Mouse (Mus musculus): ENCODE data around the gene Yy1. TPM values are rescaled to one million over a fixed set of nuclear protein-coding genes. Genes with fewer than 3 reads are reported as not detected.

Gene Yy1
- total RNA-seq (2021): 10 to 100 TPM; 31.5 to 37.2 TPM
- long read RNA-seq, experiment 1, full-length matches to known transcripts: 7 of 13 reads
- long read RNA-seq, experiment 1, partial matches to known transcripts: 0 of 13 reads
- long read RNA-seq, experiment 1, other reads (novel, unspliced or antisense): 6 of 13 reads
- long read RNA-seq, experiment 2, full-length matches to known transcripts: 3 of 5 reads
- long read RNA-seq, experiment 2, partial matches to known transcripts: 0 of 5 reads
- long read RNA-seq, experiment 2, other reads (novel, unspliced or antisense): 2 of 5 reads

DNA sequence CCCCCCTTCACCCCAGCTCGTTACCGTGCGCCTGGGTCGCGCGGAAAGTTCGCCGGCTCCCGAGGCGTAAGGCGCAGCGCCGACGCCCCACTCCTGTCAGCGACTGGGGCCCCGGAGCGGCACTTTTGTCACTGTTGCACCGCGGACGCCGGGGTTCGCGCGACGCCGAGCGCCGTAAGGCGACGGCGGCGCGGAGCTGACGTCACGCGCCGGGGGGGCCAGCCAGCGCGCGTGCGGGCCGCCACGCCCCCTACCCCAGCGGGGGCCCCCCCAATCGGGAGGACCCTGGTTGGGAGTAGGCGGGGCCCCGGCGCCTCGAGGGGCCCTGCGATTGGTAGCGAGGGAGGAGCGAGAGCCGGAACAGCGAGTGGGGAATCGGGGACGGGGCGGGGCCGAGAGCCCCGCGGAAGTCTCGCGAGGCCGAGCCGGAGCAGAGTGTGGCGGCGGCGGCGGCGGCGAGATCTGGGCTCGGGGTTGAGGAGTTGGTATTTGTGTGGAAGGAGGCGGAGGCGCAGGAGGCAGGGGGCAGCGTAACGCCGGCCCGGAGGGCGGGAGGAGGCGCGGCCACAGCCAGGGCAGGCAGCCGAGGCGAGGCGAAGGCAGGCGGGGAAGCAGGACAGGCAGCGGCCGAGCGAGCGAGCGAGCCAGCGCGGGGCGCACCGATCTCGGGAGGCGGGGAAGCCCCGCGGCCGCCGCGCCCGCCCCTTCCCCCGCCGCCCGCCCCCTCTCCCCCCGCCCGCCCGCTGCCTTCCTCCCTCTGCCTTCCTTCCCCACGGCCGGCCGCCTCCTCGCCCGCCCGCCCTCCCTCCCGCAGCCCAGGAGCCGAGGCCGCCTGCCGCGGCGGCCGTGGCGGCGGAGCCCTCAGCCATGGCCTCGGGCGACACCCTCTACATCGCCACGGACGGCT, at the start of gene Yy1:
Yy1 (plus strand) TSS at position 428 of the 907 bp plus-strand sequence.
- DNase-seq: peak; percentile 96 to 99

DNA sequence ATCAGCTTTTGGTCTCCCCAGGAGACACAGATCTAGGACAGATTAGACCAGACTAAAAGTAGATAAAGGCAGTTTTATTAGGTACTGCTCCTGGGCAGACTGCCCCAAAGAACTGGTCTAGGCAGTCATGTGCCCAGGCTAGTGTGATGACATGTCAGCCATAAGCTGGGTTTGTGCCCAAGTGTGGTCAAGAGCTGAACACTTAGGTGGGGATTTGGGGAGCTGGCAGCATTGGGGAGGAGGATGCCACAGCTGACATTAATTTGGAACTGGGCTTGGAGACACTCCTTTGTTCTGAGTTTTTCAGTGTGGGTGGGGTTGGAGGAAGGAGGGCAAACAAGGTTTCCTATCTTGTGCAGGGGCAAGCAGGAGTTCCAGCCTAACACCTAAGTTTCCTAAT, 46.8 kb upstream of the Yy1 start:
- no peak for DNase-seq

DNA sequence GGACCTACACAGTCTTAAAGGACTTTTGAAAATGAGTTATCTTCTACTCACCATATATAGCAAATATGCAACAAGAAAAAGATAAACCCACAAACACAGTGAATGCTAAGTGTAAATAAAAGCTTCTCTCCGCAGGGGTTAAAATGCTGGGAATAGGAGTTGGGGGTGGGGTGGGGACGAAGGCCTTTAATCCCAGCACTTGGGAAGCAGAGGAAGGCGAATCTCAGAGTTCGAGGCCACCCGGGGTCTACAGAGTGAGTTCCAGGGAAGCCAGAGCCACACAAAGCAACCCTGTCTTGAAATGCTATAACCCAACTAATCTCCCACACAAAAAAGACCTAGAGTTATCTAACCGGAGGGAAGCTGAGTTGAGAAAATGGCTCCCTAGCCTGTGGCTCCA, 43.8 kb upstream of the Yy1 start:
- no peak for DNase-seq

DNA sequence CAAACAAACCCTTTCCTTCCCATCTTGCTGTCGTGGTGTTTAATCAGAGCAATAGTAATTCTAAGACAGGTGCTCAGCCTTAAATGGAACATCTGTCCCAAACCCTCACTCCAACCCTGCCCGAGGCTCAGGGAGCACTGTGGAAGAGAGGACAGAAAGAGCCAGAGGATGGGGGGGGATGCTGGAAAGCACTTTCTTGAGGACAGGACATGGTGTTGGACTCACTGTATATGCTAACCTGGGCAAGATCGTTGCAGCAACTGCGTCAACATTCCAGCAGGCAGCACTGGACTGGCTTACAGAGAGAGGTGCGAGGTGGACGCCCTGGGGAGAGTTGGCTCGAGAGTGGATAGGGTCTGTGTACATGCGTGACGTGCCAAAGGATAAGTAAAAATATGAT, 43.3 kb upstream of the Yy1 start:
- DNase-seq: no peak

DNA sequence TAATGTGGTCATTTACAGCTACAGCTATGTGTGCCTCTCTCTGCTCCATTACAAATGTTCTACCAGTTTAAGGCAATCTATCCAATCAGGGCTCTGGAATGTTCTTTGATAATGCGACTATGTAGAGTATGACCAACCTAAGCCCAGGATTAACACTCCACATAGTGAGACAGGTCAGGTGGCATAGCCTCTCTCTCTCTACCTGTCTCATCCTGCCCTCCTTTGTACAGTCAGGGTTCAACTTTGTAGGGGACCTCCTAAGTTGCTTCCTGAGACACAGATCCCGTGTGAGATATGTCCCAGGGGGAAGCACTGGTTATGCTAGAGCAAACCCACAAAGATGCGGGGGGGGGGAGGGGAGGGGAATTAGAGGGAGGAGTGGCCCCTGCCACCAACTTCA, 42.5 kb upstream of the Yy1 start:
- DNase-seq: no peak

DNA sequence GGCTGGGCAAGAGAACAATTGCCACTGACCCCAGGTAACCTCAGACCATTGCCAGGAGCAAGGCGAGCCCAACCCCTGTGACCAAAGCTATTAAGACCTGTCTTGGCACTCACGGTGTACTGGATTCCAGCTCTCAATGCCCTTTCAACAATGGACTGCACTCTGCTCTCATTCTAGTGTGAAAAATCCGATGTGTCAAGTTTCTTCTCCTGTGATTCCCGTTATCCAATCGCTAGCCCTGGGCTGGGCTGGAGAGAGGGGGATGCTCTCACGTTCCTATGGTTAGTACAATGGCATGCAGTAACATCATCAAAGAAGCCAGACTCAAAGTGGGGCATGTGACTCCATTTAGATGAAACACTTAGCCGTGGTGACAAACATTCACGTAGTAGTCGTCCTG, 41.0 kb upstream of the Yy1 start:
- DNase-seq: no peak

DNA sequence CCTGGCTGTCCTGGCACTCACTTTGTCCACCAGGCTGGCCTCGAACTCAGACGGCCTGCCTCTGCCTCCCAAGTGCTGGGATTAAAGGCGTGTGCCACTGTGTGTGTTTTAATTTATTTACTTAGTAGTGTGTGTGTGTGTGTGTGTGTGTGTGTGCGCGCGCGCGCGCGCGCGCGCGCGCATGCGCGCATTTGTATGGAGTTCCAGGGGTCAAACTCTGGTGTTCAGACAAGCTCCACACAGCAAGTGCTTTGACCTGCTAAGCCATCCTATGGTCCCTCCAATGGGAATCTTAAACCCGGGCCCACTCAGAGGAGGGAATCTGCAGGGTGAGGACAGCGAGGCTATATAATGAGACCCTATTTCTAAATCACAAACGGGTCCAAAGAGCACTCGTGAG, 37.6 kb upstream of the Yy1 start:
- DNase-seq: no peak

DNA sequence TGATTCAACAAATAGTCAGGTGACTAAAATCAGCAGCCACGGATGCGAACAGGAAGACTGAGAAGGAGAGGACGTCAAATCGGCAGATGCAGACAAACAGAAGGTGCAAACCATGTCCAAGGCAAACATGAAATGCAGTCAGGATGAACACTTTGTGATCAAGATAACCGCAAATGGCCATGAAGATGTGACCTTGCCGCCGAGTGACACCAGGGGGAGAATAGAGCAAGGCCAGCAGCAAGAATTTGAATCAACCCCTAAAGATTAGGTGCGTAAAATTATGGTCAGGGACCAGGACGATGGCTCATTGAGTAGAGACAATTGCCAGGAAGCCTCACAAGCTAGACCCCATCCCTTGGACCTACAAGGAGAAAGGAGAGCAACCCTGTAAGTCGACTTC, 36.2 kb upstream of the Yy1 start:
- DNase-seq: no peak

DNA sequence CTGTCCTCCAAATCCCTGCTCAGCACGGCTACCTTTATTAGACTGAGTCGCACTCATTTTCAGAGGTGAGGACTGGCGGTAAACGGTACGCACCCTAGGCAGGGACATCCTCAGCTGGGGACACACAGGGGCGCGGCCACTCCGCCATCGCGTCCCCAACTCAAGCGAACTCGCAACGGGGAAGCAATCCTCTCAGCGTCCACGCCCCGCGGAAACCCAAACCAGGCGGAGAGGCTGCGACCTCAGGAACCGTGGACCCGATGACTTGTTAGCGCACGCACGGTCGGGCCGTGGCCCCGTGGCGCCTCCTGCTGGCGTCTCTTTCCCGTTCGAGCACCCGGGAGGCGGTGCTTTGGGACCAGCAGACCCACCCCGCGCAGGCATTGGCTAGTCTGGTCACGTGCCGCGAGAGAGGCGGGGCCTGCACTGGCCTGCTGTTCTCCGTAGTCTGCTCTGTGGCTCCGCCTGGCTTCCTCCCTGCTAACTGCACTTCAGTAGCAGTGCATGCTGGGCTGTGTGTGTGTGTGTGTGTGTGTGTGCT, 35.0 kb upstream of the Yy1 start:
- DNase-seq: peak; percentile 98 to 99

DNA sequence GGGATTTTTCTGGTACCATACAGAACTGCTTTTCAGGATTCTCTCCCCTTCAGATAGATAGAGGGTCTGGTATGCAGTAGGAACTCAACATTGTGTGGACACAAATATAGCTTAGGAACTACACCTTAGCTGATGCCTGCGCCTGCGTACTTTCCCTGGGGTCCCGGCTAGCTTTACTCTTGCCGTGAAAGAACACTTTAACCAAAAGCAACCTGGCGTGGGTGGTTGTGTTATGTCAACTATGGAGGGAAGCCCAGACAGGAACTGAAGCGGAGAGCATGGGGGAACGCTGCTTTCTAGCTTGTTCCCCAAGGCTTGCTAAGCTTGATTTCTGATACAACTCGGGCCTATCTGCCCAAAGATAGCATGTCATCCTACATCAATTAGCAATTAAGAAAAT, 34.5 kb upstream of the Yy1 start:
- DNase-seq: no peak

DNA sequence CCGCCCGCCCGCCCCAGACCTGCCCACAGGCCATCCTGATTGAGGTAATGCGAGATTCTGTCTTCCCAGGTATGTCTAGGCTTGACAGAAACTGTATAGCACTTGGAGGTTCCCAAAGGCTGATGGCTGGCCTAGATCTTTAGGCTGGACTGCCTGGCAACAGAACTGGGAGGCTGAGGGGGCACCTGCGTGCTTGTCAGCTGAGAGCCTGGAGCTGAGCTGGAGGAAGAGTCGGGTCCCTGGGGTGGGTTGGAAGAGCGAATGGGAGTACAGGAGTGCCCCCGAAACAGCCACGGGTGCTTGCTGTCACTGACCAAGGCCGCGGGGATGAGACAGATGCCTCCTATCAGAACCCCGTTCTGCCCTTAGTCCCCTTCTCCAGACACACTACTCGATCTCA, 34.1 kb upstream of the Yy1 start:
- no peak for DNase-seq

DNA sequence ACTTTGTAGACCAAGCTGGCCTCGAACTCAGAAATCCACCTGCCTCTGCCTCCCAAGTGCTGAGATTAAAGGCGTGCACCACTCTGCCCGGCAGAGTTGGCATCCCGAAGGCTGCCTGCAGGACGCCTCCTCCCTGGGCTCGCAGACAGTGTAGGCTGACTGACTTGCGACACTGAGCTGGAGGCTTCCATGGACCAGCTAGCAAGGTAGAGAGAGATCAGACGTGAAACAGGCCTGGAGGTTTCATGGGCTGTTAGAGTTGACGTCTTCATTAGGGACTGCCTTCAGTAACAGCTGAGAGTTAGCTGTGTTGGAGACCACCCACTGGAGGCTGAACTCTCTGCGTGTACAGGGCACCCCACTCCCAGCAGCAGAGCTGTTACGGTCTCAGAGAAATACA, 33.5 kb upstream of the Yy1 start:
- DNase-seq: no peak

DNA sequence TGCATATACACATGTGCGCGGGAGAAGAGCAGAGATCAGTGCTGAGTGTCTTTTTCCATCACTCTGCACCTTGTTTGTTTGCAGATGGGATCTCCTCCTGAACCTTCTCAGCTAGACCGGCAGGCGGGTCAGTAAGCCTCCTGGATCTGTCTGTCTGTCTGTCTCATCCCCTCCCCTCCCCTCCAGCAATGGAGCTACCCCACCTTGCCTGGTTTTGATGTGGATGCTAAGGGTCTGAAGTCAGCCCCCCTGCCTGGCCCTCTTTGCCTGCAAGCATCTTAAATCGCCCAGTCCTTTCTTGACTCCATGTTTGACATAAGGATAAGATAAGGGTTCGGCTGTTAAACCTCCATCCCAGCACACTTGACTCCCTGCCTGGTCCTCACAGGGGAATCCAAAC, 32.8 kb upstream of the Yy1 start:
- no peak for DNase-seq

DNA sequence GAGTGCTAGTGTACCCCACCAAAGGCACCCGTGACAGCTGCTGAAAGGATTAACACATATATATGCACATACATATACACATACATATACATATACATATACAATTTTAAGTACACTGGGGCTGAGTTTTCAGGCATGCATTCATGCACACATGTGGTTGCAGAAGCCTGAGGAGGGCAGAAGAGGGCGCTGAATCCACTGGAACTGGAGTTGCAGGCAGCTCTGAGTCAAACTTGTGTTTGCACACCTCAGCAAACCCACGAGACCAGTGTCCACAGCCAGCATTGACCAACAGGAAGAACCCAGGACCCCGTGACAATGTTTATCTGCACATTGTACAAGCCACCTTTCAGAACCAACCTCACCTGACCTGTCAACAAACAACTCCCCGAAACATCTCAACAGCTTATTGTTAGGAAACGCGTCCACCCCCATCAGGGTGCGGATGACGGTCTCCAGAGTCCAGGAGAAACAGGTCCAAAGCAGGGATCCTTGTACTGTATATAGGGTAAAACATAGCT, 32.2 kb upstream of the Yy1 start:
- DNase-seq: peak; percentile 27 to 28

DNA sequence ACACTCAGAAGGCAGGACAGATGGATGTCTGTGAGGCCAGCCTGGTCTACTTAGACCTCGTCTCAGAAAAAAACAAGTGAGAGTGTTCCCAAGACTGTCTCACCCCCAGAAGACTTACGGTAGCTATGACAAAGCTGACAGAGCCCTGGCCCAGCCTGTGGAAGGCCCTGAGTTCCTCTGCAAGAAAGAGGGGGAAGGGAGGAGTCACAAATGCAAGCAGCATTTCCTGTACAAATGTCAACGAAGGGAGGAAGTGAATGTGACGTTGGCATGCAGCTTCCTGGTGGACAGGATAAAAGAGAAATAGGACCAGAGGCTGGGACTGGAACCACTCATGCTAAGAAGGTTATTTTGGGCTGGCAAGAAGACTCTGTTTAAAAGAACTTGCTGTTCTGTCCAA, 31.6 kb upstream of the Yy1 start:
- peak; percentile 46 to 78 for DNase-seq

DNA sequence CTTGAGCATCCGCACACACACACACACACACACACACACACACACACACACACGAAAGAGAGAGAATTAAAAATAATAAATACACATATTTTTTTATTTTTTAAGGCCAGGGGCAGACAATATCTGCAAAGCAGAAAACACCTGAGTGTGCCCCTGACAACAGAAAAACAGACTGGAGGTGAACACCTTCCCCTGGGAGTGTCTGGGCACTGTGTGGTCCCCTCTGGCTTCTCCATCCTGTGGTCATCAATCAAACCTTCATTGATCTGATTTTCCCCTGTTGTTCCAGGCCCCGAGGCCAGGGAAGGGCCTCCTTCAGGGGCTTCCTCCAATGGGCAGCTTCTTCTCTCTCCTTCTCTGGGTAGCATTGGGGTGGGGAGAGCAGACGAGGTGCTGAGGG, 31.1 kb upstream of the Yy1 start:
- no peak for DNase-seq

DNA sequence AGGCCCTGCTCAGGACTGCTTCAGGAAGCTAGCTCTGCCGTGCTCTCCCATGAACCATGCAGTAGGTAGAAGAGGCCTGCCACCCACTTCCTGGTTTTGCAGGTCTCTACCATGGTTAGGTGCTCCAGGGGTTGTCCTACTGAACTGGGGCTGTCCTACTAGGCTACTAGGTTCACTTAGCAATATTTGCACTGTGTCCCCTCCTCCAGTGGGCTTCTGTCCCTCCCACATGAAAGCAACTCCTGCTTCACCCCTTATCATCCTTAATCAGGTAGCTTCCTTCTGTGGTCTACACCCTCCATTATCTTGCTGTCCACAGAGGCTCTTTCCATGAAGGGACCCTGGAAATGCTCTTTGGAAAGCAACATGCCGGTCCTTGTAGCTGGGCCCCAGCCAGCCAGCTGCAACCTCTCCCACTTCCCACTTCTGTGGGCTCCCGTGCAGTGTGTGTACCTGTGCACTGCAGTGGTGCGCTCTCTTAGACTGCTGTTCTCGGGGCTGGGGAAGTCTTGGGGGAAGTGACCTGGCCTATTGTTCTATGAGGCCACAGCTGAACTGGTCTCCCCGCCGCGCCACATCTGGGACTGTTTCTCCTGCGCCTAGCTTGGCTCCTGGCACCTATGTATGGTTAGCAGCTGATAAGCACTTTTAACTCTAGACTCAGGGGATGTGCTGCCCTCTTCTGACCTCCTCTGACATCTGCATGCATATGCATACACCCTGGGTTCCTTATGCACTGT, 29.5 kb upstream of the Yy1 start:
- peak; percentile 47 to 56 for DNase-seq

DNA sequence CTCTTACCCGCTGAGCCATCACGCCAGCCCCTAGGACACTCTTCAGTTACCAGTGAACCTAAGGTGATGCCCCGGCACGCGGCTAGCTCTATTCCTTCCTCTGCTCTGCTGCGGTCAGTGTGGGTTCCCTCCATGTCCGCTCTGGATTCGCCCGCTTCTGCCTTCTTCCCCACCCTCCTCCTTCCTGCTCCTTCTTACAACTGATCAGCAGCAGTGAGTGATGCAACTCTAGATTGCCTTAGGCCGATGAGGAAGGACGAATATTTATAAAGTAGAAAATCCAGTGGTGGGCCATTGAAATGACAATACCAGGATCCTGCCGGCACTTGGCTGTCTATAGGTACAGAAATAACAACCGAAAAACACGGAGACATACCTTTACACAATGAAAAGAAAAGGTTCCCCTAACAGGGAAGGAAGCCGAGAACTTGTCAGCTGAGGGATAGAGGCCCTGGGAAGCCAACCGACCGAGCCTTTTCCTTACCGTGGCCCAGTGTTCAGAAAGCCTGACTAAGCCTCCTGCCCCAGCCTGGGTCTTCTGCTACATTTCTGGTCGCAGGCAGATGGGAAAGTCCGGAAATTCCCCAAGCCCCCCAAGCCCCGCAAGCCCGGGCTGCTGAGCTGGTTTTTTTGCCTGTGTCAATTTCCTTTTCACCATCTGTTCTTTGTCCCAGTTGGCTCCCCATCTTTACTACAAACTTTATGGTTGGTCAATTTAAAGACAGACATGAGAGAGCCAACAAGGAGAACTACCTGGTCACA, 27.7 kb upstream of the Yy1 start:
- peak; percentile 41 to 49 for DNase-seq

DNA sequence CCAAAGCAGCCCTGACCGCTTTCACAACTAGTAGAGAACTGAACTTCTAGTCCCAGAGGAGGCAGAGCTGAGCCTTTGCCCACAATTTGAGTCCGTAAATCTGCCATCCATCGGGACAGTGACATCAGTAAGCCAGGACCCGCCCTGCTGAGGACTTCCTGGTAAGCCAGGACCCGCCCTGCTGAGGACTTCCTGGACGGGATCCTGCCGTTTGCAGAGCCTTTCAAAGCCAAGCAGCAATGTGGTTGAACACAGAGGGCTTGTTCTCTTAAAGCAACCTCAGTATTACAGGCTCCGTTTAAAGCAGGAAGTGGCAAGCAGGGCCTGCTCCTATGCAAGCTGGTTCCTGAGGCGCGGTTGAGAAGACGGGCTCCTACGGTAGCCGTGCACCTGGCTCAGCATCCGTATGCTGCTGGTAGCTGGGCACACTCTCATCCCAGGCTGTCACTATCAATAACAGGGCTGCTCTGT, 27.0 kb upstream of the Yy1 start:
- peak; percentile 90 to 94 for DNase-seq

DNA sequence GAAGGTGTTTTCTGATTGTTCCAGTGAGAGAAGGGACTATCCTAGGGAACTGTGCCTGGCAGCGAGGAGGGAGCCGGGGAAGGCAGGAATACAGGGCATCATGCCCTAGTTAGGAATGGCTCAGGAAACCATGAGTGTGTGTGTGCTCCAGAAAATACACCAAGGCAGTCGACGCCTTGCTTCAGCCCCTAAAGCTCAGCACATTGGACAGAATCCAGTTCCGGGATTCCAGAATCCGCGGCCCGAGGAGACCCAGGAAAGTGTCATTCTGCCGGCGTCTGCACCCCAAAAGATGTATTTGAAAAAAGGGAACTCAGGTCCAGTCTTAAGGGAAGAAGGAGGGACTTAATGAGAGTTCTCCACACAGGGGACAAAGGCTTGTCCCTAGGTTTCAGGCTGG, 26.5 kb upstream of the Yy1 start:
- peak; percentile 26 to 44 for DNase-seq

DNA sequence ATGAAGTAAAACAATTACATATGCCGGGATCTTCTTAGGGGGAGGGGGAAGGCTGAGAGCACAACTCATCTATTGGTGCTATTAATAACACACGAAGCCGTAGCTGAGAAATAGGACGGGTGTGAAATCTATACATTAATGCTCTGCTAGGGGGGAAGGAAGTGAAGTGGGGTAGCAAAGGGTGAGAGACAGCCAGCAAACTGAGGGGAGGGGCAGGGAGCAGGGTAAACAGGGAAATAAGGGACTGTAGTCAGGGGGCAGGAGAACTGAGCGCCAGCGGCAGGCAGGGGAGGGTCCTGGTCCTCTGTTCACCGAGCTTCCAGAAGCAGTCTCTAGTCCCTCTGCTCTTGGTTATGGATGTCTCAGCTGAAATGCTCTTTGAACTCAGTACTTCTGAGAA, 25.9 kb upstream of the Yy1 start:
- DNase-seq: no peak
